Mouse (Mus musculus) limb, embryonic 14.5 days (tissue): ENCODE data around the gene Tusc2. TPM values are rescaled to one million over a fixed set of nuclear protein-coding genes. Genes with fewer than 3 reads are reported as not detected.
A peak's percentile ranks its signal among the peaks of the same experiment; 100 is the strongest.

Experiments
- ATAC-seq: fragments of 200-750 bp; cut with Nextera tagmentation; 2 replicates; pipeline ENCODE4 v1.8.0; 2017; ENCODE audit warnings: low read depth, moderate number of reproducible peaks, moderate TSS enrichment; ENCODE audit not compliant: low FRiP score
- DNase-seq: peaks from one replicate; pipeline ENCODE4 v3.0.0-alpha.2; 2015; ENCODE audit warnings: low spot score
- H3K27ac ChIP-seq: fragments of 300-500 bp; sonication (generic); replicated peaks from 2 replicates; pipeline ENCODE4 v1.5.1; 2014; ENCODE audit warnings: low read depth, mild to moderate bottlenecking, low read length, moderate library complexity, mixed read lengths
- H3K27me3 ChIP-seq: fragments of 300-500 bp; sonication (generic); 2 replicates; pipeline ENCODE4 v1.6.1; 2014; ENCODE audit warnings: low read length, mixed read lengths; ENCODE audit not compliant: control insufficient read depth, insufficient read depth
- H3K36me3 ChIP-seq: fragments of 300-500 bp; sonication (generic); 2 replicates; pipeline ENCODE4 v1.6.1; 2014; ENCODE audit warnings: mild to moderate bottlenecking, low read length, moderate library complexity, mixed read lengths; ENCODE audit not compliant: control insufficient read depth, insufficient read depth
- H3K4me1 ChIP-seq: fragments of 300-500 bp; sonication (generic); 2 replicates; pipeline ENCODE4 v1.6.1; 2014; ENCODE audit warnings: antibody characterized with exemption, low read length, mixed read lengths; ENCODE audit not compliant: control insufficient read depth, insufficient read depth
- H3K4me2 ChIP-seq: fragments of 300-500 bp; sonication (generic); replicated peaks from 2 replicates; pipeline ENCODE4 v1.6.1; 2014; ENCODE audit warnings: low read depth, mild to moderate bottlenecking, low read length, moderate library complexity; ENCODE audit not compliant: severe bottlenecking
- H3K4me3 ChIP-seq: fragments of 300-500 bp; sonication (generic); replicated peaks from 2 replicates; pipeline ENCODE4 v1.5.1; 2014; ENCODE audit warnings: low read length
- H3K9ac ChIP-seq: fragments of 300-500 bp; sonication (generic); 2 replicates; pipeline ENCODE4 v1.6.1; 2014; ENCODE audit warnings: mild to moderate bottlenecking, low read depth, low read length, moderate library complexity; ENCODE audit not compliant: severe bottlenecking
- H3K9me3 ChIP-seq: fragments of 300-500 bp; sonication (generic); 2 replicates; pipeline ENCODE4 v1.6.1; 2016; ENCODE audit warnings: low read length; ENCODE audit not compliant: control insufficient read depth
- POLR2A ChIP-seq: fragments of 200-500 bp; IDR thresholded peaks from 2 replicates; pipeline ENCODE4 v1.8.0; 2012; ENCODE audit warnings: inconsistent platforms, mild to moderate bottlenecking, moderate library complexity, borderline replicate concordance; ENCODE audit not compliant: insufficient read depth, insufficient read length; ENCODE audit errors: extremely low read depth
- WGBS: fragments of 180-500 bp; shearing (Covaris S2); extraction: QIAGEN DNeasy Blood & Tissue Kit; methylation state at CpG from one replicate; pipeline ENCODE4 v1.1.7; 2014; 5-methylcytosine and 5-hydroxymethylcytosine counted together
- polyA plus RNA-seq, 2 experiments: library from polyadenylated mRNA; depleted of rRNA in 1 of 2; stranded (reverse) in 1 of 2; unstranded in 1 of 2; fragments of >200 nt; fragmentation: Nextera tagmentation in 1 of 2; extraction: Ambion mirVana in 1 of 2; gene quantifications; 2 replicates each; pipeline versions ENCODE4 v1.2.1 to v1.2.3; 2012 to 2014

The Tusc2 gene
- polyA plus RNA-seq, 2 experiments: 35.8 to 43.0 TPM

- H3K36me3 ChIP-seq: no peaks in the 10 kb centered on the region
- H3K4me3 ChIP-seq: no peak overlapping the region
- H3K4me2 ChIP-seq: peak overlapping the region; percentile 32; the same call in 1 of the 2 replicates
- H3K4me1 ChIP-seq: no peaks in the 10 kb centered on the region
- H3K27me3 ChIP-seq: peaks cover 19% of the 10 kb centered on the region
- no peak for TF ChIP-seq POLR2A
- H3K27ac ChIP-seq: no peak overlapping the region
- ATAC-seq: no peak
- DNase-seq: no peak
- H3K9ac ChIP-seq: no peak overlapping the region
- no peaks in the 10 kb centered on the region for H3K9me3 ChIP-seq
- WGBS: 48% methylated on average over 2 of the region's 2 CpGs
Measured at GRCm38 (mm10) chr9:107522400-107522711, 40.7 kb upstream of the Tusc2 start.

GRCm38 (mm10) chr9:107526198-107527026, 36.6 kb upstream of the Tusc2 start:
- Histone ChIP-seq H3K4me2 (peak overlapping the region; percentile 59), H3K9me3 (no peaks in the 10 kb centered on the region), H3K4me3 (peak overlapping the region; percentile 33), H3K27ac (no peak overlapping the region), H3K27me3 (peaks cover 32% of the 10 kb centered on the region), H3K4me1 (no peaks in the 10 kb centered on the region), H3K9ac (peak overlapping the region; percentile 28; the same call in 1 of the 2 replicates), H3K36me3 (no peaks in the 10 kb centered on the region)
- DNase-seq: peak; percentile 38
- no peak for TF ChIP-seq POLR2A
- peak; percentile 70; the same call in 1 of the 2 replicates for ATAC-seq
- WGBS: 7% methylated on average over 42 of the region's 44 CpGs

- H3K4me3 ChIP-seq: peak within 1 kb of the TSS; percentile 89
- H3K27ac ChIP-seq: peak within 1 kb of the TSS; percentile 73
- peak within 1 kb of the TSS; percentile 96 for H3K4me2 ChIP-seq
- H3K9ac ChIP-seq: peak within 1 kb of the TSS; percentile 91
- H3K4me1 ChIP-seq: peaks cover 22% of the 10 kb centered on the region
- H3K36me3 ChIP-seq: peaks cover 19% of the 10 kb centered on the region
- DNase-seq (peak; percentile 99), ATAC-seq (peak; percentile 99)
- under 1% methylated on average over 48 of the region's 48 CpGs for WGBS
- H3K27me3 ChIP-seq: no peaks in the 10 kb centered on the region
- TF ChIP-seq POLR2A: peak; percentile 69; the same call in 1 of the 2 replicates
- no peaks in the 10 kb centered on the region for H3K9me3 ChIP-seq
Measured at GRCm38 (mm10) chr9:107533791-107534407, 29.2 kb upstream of the Tusc2 start, which contains the start of gene Tmem115. Gene Tmem115, plus strand, starts transcription at chr9:107533945.

- TF ChIP-seq POLR2A: no peak
- Histone ChIP-seq H3K4me2 (peak overlapping the region; percentile 96), H3K36me3 (peaks cover 26% of the 10 kb centered on the region), H3K9ac (peak overlapping the region; percentile 91), H3K9me3 (no peaks in the 10 kb centered on the region), H3K27ac (peak overlapping the region; percentile 73), H3K4me3 (peak overlapping the region; percentile 89), H3K4me1 (peaks cover 22% of the 10 kb centered on the region), H3K27me3 (no peaks in the 10 kb centered on the region)
- no peak for ATAC-seq
- no peak for DNase-seq
- whole genome bisulfite sequencing: under 1% methylated on average over 39 of the region's 40 CpGs
Measured at GRCm38 (mm10) chr9:107534408-107535202, 28.4 kb upstream of the Tusc2 start.

GRCm38 (mm10) chr9:107538231-107538630, 24.8 kb upstream of the Tusc2 start:
- Histone ChIP-seq H3K9me3 (no peaks in the 10 kb centered on the region), H3K9ac (no peak overlapping the region), H3K4me2 (no peak overlapping the region), H3K27ac (no peak overlapping the region), H3K4me1 (peaks cover 33% of the 10 kb centered on the region), H3K27me3 (no peaks in the 10 kb centered on the region), H3K4me3 (no peak overlapping the region), H3K36me3 (peaks cover 32% of the 10 kb centered on the region)
- no peak for TF ChIP-seq POLR2A
- DNase-seq: no peak
- no peak for ATAC-seq
- 88% methylated on average over 7 of the region's 7 CpGs for WGBS
